Mouse (Mus musculus): ENCODE measurements around the gene Tor1a.

- TF ChIP-seq CTCF (IDR thresholded peaks at IDR 0.05; ENCODE audit: borderline replicate concordance, insufficient read depth, low read depth, low read length) (peak; percentile 66), POLR2A (IDR thresholded peaks at IDR 0.05; ENCODE audit: borderline replicate concordance, insufficient read depth, low read length) (peak; percentile 35; the same call in 1 of the 2 replicates)
These were observed 38.2 kb downstream of the Tor1a start, which contains the start of gene Ptges for GRCm38 (mm10) chr2:30929483-30930045.
